23 mouse cellular contexts compared by ENCODE assay signal in genomic region chr13:73465156-73465555, GRCm38 (mm10). TPM values are rescaled to one million over a fixed set of nuclear protein-coding genes. Genes with fewer than 3 reads are reported as not detected.
A peak's percentile ranks its signal among the peaks of the same experiment; 100 is the strongest.
DNase-seq lines count a peak whose midpoint lies in the region; ATAC-seq lines count a peak whose summit lies in the region.
"Had no signal": no experiment of that assay in that cellular context is flagged by ENCODE, and none has a peak within 500 bp of the region (broad histone marks: within the 10 kb centered on the region; RNA-seq: fewer than 3 reads in every experiment).

No protein-coding gene starts in this region.

- no peaks in the 10 kb centered on the region for H3K9me3 ChIP-seq in liver, embryonic 12.5 days (replicated peaks)
- H3K9me3 ChIP-seq in liver, embryonic 11.5 days (ENCODE audit: control insufficient read depth, low read length): no peaks in the 10 kb centered on the region
- no peaks in the 10 kb centered on the region for H3K9me3 ChIP-seq in neural tube, embryonic 14.5 days (ENCODE audit: control insufficient read depth, low read length)
- H3K9me3 ChIP-seq: heart, embryonic 10.5 days; hindbrain, embryonic 10.5 days; midbrain, embryonic 12.5 days had no signal

- peaks cover 18% of the 10 kb centered on the region for H3K36me3 ChIP-seq in liver, embryonic 12.5 days
- peaks cover 7% of the 10 kb centered on the region; the same call in 1 of the 2 replicates for H3K36me3 ChIP-seq in liver, embryonic 11.5 days (ENCODE audit: control insufficient read depth, insufficient read depth, low read length)
- H3K36me3 ChIP-seq in neural tube, embryonic 14.5 days (ENCODE audit: control insufficient read depth, insufficient read depth, low read length): no peaks in the 10 kb centered on the region
- H3K36me3 ChIP-seq: heart, embryonic 10.5 days; midbrain, embryonic 12.5 days had no signal

- no peak overlapping the region for H3K4me2 ChIP-seq in liver, embryonic 12.5 days
- H3K4me2 ChIP-seq in liver, embryonic 11.5 days: no peak overlapping the region
- H3K4me2 ChIP-seq in neural tube, embryonic 14.5 days (ENCODE audit: low read depth, low read length): no peak overlapping the region
- H3K4me2 ChIP-seq: lung, embryonic 14.5 days; midbrain, embryonic 12.5 days had no signal

- H3K4me3 ChIP-seq in liver, embryonic 12.5 days: no peak overlapping the region
- no peak overlapping the region for H3K4me3 ChIP-seq in liver, embryonic 11.5 days (ENCODE audit: low read depth, low read length)
- H3K4me3 ChIP-seq in neural tube, embryonic 14.5 days (ENCODE audit: low read depth, low read length): no peak overlapping the region
- H3K4me3 ChIP-seq: heart, embryonic 10.5 days; hindbrain, embryonic 10.5 days; layer of hippocampus, adult 2 months; midbrain, embryonic 12.5 days had no signal

- intact Hi-C loops in heart, postnatal 36 days (cut with DNase I): loop anchor here (2.0 to 5.0 kb wide), 2 partner anchors 22 to 37 kb away; no protein-coding TSS in a partner anchor

- H3K4me1 ChIP-seq in liver, embryonic 12.5 days: peaks cover 60% of the 10 kb centered on the region
- peaks cover 30% of the 10 kb centered on the region for H3K4me1 ChIP-seq in liver, embryonic 11.5 days (replicated peaks; ENCODE audit: control insufficient read depth, insufficient read depth, low read length)
- peaks cover 21% of the 10 kb centered on the region for H3K4me1 ChIP-seq in neural tube, embryonic 14.5 days (ENCODE audit: control insufficient read depth, insufficient read depth, low read length)

- DNase-seq in heart, adult 11 months: peak; percentile 93
- DNase-seq in heart, postnatal 36 days: no peak
- no peak for DNase-seq in liver, embryonic 11.5 days (ENCODE audit: low spot score)
- peak; percentile 54 to 58 for DNase-seq in B cell, adult 2 months
- DNase-seq: adrenal gland, adult 2 months; cerebellum, adult 11 months; cerebellum, postnatal 10 days; forebrain, postnatal 0 days; kidney, adult 11 months; kidney, postnatal 10 days; lung, embryonic 14.5 days; right cerebral cortex, postnatal 25 days; thymus, adult 2 months; thymus, postnatal 4 days had no signal

- H3K9ac ChIP-seq in liver, embryonic 12.5 days: peak overlapping the region; percentile 6; the same call in 1 of the 2 replicates
- no peak overlapping the region for H3K9ac ChIP-seq in liver, embryonic 11.5 days (ENCODE audit: low read depth, low read length)
- H3K9ac ChIP-seq in neural tube, embryonic 14.5 days (replicated peaks; ENCODE audit: low read depth, low read length): no peak overlapping the region
- H3K9ac ChIP-seq: forebrain, postnatal 0 days; lung, embryonic 14.5 days; midbrain, embryonic 12.5 days had no signal

- no peak for ATAC-seq in liver, embryonic 12.5 days
- no peak for ATAC-seq in liver, embryonic 11.5 days (replicated peaks; ENCODE audit: low FRiP score)
- ATAC-seq in neural tube, embryonic 14.5 days (ENCODE audit: low read depth): no peak
- no peak for ATAC-seq in erythroblast, adult 5-6 weeks (replicated peaks; ENCODE audit: low FRiP score, poor library complexity, severe bottlenecking)
- ATAC-seq: CD4-positive, CD25-positive, alpha-beta regulatory T cell, adult 4 months; forebrain, postnatal 0 days had no signal

- H3K27ac ChIP-seq in liver, embryonic 12.5 days: peak overlapping the region; percentile 64
- no peak overlapping the region for H3K27ac ChIP-seq in liver, embryonic 11.5 days (ENCODE audit: low read depth, low read length)
- H3K27ac ChIP-seq in neural tube, embryonic 14.5 days (ENCODE audit: low read depth, low read length): peak overlapping the region; percentile 48; the same call in 1 of the 2 replicates
- H3K27ac ChIP-seq: heart, embryonic 10.5 days; hindbrain, embryonic 10.5 days; layer of hippocampus, adult 2 months; midbrain, embryonic 12.5 days; stomach, postnatal 0 days had no signal

- H3K27me3 ChIP-seq in liver, embryonic 12.5 days (replicated peaks): no peaks in the 10 kb centered on the region
- no peaks in the 10 kb centered on the region for H3K27me3 ChIP-seq in liver, embryonic 11.5 days (replicated peaks; ENCODE audit: control insufficient read depth, insufficient read depth, low read length)
- peaks cover 3% of the 10 kb centered on the region; the same call in 1 of the 2 replicates for H3K27me3 ChIP-seq in neural tube, embryonic 14.5 days (ENCODE audit: control insufficient read depth, insufficient read depth, low read length)
- H3K27me3 ChIP-seq: midbrain, embryonic 12.5 days had no signal

- 36% methylated on average over 2 of the region's 2 CpGs for WGBS in liver, embryonic 12.5 days (ENCODE audit: insufficient replicate concordance)
- 49% methylated on average over 2 of the region's 2 CpGs for WGBS in liver, embryonic 11.5 days
- WGBS in neural tube, embryonic 14.5 days: 40% methylated on average over 2 of the region's 2 CpGs

RNA-seq across cellular contexts. Expression of gene Lpcat1, which starts 1.8 kb away (rescaled TPM):
- 1 to 10 TPM; 7.0 to 9.4 TPM for total RNA-seq in heart, postnatal 36 days (2021)
- 108 and 113 TPM in 2 replicates for polyA plus RNA-seq in liver, embryonic 12.5 days (2016; fragmentation: Nextera tagmentation; extraction: Ambion mirVana)
- 81.9 and 84.0 TPM in 2 replicates for polyA plus RNA-seq in liver, embryonic 11.5 days (2014; fragmentation: Nextera tagmentation; extraction: Ambion mirVana)
- polyA plus RNA-seq in neural tube, embryonic 14.5 days (2014; fragmentation: Nextera tagmentation; extraction: Ambion mirVana): 74.9 and 80.1 TPM in 2 replicates
- 72.5 and 89.3 TPM in 2 replicates for total RNA-seq in erythroblast, adult 5-6 weeks (2015; ENCODE audit: low replicate concordance)
- 176 and 246 TPM in 2 replicates for total RNA-seq in erythroblast, adult 5-6 weeks (2017; ENCODE audit: low replicate concordance)

Comparison
In these comparisons a context has a peak if more than half of its experiments do, and no peak if none do; other contexts are left out.
1. DNase-seq: peak in heart, adult 11 months (single experiment) and B cell, adult 2 months (2 of 2); none in heart, postnatal 36 days (0 of 2) and liver, embryonic 11.5 days (single experiment).